Comparison of ENCODE assay signal across 8 mouse cellular contexts in genomic region chr11:97338302-97338976, GRCm38 (mm10). TPM values are rescaled to one million over a fixed set of nuclear protein-coding genes. Genes with fewer than 3 reads are reported as not detected.
DNase-seq lines count a peak whose midpoint lies in the region; ATAC-seq and TF ChIP-seq lines count a peak whose summit lies in the region.

No protein-coding gene starts in this region.

- H3K4me1 ChIP-seq in cerebellum, adult 2 months (ENCODE audit: control insufficient read depth, insufficient read depth, low read length): peaks cover 5% of the 10 kb centered on the region; the same call in 1 of the 2 replicates
- H3K4me1 ChIP-seq in lung, embryonic 16.5 days (replicated peaks; ENCODE audit: control insufficient read depth, insufficient read depth, low read length): peaks cover 19% of the 10 kb centered on the region

- TF ChIP-seq POLR2A in cerebellum, adult 2 months (IDR thresholded peaks at IDR 0.05; ENCODE audit: borderline replicate concordance, insufficient read depth, low read length): no peak

- ATAC-seq in lung, embryonic 16.5 days (ENCODE audit: low read depth): peak; percentile 80
- no peak for ATAC-seq in CD4-positive, CD25-positive, alpha-beta regulatory T cell, adult 4 months

- no peaks in the 10 kb centered on the region for H3K36me3 ChIP-seq in lung, embryonic 16.5 days (ENCODE audit: control insufficient read depth, insufficient read depth, low read length)

- H3K27ac ChIP-seq in cerebellum, adult 2 months (ENCODE audit: insufficient read depth, low read length): no peak overlapping the region
- peak overlapping the region; percentile 94 for H3K27ac ChIP-seq in lung, embryonic 16.5 days (ENCODE audit: low read length)

- intact Hi-C loops in left cerebral cortex, postnatal 14 days (cut with DNase I): no loop called here

- peak overlapping the region; percentile 64 for H3K9ac ChIP-seq in lung, embryonic 16.5 days (ENCODE audit: low read length)

- H3K4me3 ChIP-seq in cerebellum, adult 2 months (replicated peaks; ENCODE audit: insufficient read depth, low read depth, low read length): peak overlapping the region; percentile 38
- peak overlapping the region; percentile 31 for H3K4me3 ChIP-seq in lung, embryonic 16.5 days (ENCODE audit: low read length)

- no peak for TF ChIP-seq CTCF in cerebellum, adult 2 months (IDR thresholded peaks at IDR 0.05; ENCODE audit: borderline replicate concordance, insufficient read depth, low read depth, low read length)

- DNase-seq in cerebellum, adult 2 months: no peak
- DNase-seq in cerebellum, adult 9-10 months: no peak
- DNase-seq in urinary bladder, postnatal 4 days (ENCODE audit: low spot score in 2 of 2): peak; percentile 51 to 68
- DNase-seq in urinary bladder, postnatal 10 days (ENCODE audit: low spot score): no peak
- DNase-seq in left cerebral cortex, postnatal 14 days (ENCODE audit: low spot score in 2 of 2): no peak
- DNase-seq in natural killer cell, adult 2 months (ENCODE audit: low spot score in 2 of 2): no peak

- H3K27me3 ChIP-seq in cerebellum, adult 2 months (ENCODE audit: control insufficient read depth, insufficient read depth, low read length): no peaks in the 10 kb centered on the region
- no peaks in the 10 kb centered on the region for H3K27me3 ChIP-seq in lung, embryonic 16.5 days (ENCODE audit: control insufficient read depth, insufficient read depth, low read depth, low read length)

- H3K4me2 ChIP-seq in lung, embryonic 16.5 days (ENCODE audit: low read depth, low read length): peak overlapping the region; percentile 59

- H3K9me3 ChIP-seq in lung, embryonic 16.5 days (ENCODE audit: control insufficient read depth, low read length): no peaks in the 10 kb centered on the region

- 19% methylated on average over 21 of the region's 21 CpGs for WGBS in cerebellum, adult 2 months
- 26% methylated on average over 21 of the region's 21 CpGs for WGBS in lung, embryonic 16.5 days

RNA-seq across cellular contexts. Expression of gene Gpr179, which starts 13.4 kb away (rescaled TPM):
- polyA plus RNA-seq in cerebellum, adult 2 months (2012; rRNA removed): 0.62 and 0.87 TPM in 2 replicates
- polyA plus RNA-seq in lung, embryonic 16.5 days (2015; fragmentation: Nextera tagmentation; extraction: Ambion mirVana): 0.11 and 0.14 TPM in 2 replicates
- polyA plus RNA-seq in CD4-positive, CD25-positive, alpha-beta regulatory T cell, adult 4 months (2017; shearing (Covaris generic)): under 1 TPM; 0.16 to 0.30 TPM
- under 1 TPM; 0.18 to 0.19 TPM for total RNA-seq in left cerebral cortex, postnatal 14 days (2021)

RNA-seq across cellular contexts. Expression of gene Mrpl45, which starts 22.9 kb away (rescaled TPM):
- polyA plus RNA-seq in cerebellum, adult 2 months (2012; rRNA removed): 37.8 and 40.6 TPM in 2 replicates
- 42.2 and 43.0 TPM in 2 replicates for polyA plus RNA-seq in lung, embryonic 16.5 days (2015; fragmentation: Nextera tagmentation; extraction: Ambion mirVana)
- polyA plus RNA-seq in CD4-positive, CD25-positive, alpha-beta regulatory T cell, adult 4 months (2017; shearing (Covaris generic)): 10 to 100 TPM; 38.8 to 42.3 TPM
- total RNA-seq in left cerebral cortex, postnatal 14 days (2021): 10 to 100 TPM; 18.2 to 20.7 TPM

RNA-seq across cellular contexts. Expression of gene Socs7, which starts 23.9 kb away (rescaled TPM):
- 54.3 and 61.2 TPM in 2 replicates for polyA plus RNA-seq in cerebellum, adult 2 months (2012; rRNA removed)
- 3.2 TPM in 2 replicates for polyA plus RNA-seq in lung, embryonic 16.5 days (2015; fragmentation: Nextera tagmentation; extraction: Ambion mirVana)
- polyA plus RNA-seq in CD4-positive, CD25-positive, alpha-beta regulatory T cell, adult 4 months (2017; shearing (Covaris generic)): 1 to 10 TPM; 7.6 to 8.4 TPM
- 10 to 100 TPM; 88.1 to 90.7 TPM for total RNA-seq in left cerebral cortex, postnatal 14 days (2021)

RNA-seq across cellular contexts. Expression of gene Npepps, which starts 58.0 kb away (rescaled TPM):
- 97.4 and 103 TPM in 2 replicates for polyA plus RNA-seq in cerebellum, adult 2 months (2012; rRNA removed)
- 74.5 and 86.5 TPM in 2 replicates for polyA plus RNA-seq in lung, embryonic 16.5 days (2015; fragmentation: Nextera tagmentation; extraction: Ambion mirVana)
- 10 to 100 TPM; 34.4 to 41.1 TPM for polyA plus RNA-seq in CD4-positive, CD25-positive, alpha-beta regulatory T cell, adult 4 months (2017; shearing (Covaris generic))
- total RNA-seq in left cerebral cortex, postnatal 14 days (2021): 100 to 1,000 TPM; 134 to 144 TPM

Comparison
In these comparisons a context has a peak if more than half of its experiments do, and no peak if none do; other contexts are left out.
1. DNase-seq: peak in urinary bladder, postnatal 4 days (2 of 2); none in cerebellum, adult 2 months (0 of 2), cerebellum, adult 9-10 months (single experiment), urinary bladder, postnatal 10 days (single experiment), left cerebral cortex, postnatal 14 days (0 of 2) and natural killer cell, adult 2 months (0 of 2).